Mouse (Mus musculus) forebrain, embryonic 11.5 days (tissue): ENCODE data around the gene Hoxb4. TPM values are rescaled to one million over a fixed set of nuclear protein-coding genes. Genes with fewer than 3 reads are reported as not detected.
A peak's percentile ranks its signal among the peaks of the same experiment; 100 is the strongest.

Experiments used
- ATAC-seq: fragments of 200-750 bp; cut with Nextera tagmentation; replicated peaks from 2 replicates; pipeline ENCODE4 v1.8.0; 2017; ENCODE audit warnings: moderate TSS enrichment; ENCODE audit not compliant: low FRiP score
- DNase-seq: peaks from one replicate; pipeline ENCODE4 v3.0.0-alpha.2; 2017; ENCODE audit warnings: low spot score
- H3K27ac ChIP-seq: fragments of 300-500 bp; sonication (generic); 2 replicates; pipeline ENCODE4 v1.5.1; 2014; ENCODE audit warnings: low read depth, low read length
- H3K27me3 ChIP-seq: fragments of 300-500 bp; sonication (generic); 2 replicates; pipeline ENCODE4 v1.6.1; 2014; ENCODE audit warnings: mild to moderate bottlenecking, low read length, mixed read lengths; ENCODE audit not compliant: control insufficient read depth, insufficient read depth
- H3K36me3 ChIP-seq: fragments of 300-500 bp; sonication (generic); 2 replicates; pipeline ENCODE4 v1.6.1; 2014; ENCODE audit warnings: mild to moderate bottlenecking, low read length, moderate library complexity, mixed read lengths; ENCODE audit not compliant: control insufficient read depth, insufficient read depth
- H3K4me1 ChIP-seq: fragments of 300-500 bp; sonication (generic); replicated peaks from 2 replicates; pipeline ENCODE4 v1.6.1; 2014; ENCODE audit warnings: low read length, mixed read lengths; ENCODE audit not compliant: control insufficient read depth, insufficient read depth
- H3K4me2 ChIP-seq: fragments of 300-500 bp; sonication (generic); 2 replicates; pipeline ENCODE4 v1.6.1; 2014; ENCODE audit warnings: low read depth, mild to moderate bottlenecking, low read length, moderate library complexity, mixed read lengths; ENCODE audit not compliant: severe bottlenecking
- H3K4me3 ChIP-seq: fragments of 300-500 bp; sonication (generic); 2 replicates; pipeline ENCODE4 v1.5.1; 2014; ENCODE audit warnings: low read depth, low read length
- H3K9ac ChIP-seq: fragments of 300-500 bp; sonication (generic); 2 replicates; pipeline ENCODE4 v1.6.1; 2014; ENCODE audit warnings: low read length
- H3K9me3 ChIP-seq: fragments of 300-500 bp; sonication (generic); 2 replicates; pipeline ENCODE4 v1.6.1; 2016; ENCODE audit warnings: low read length, mixed read lengths; ENCODE audit not compliant: control insufficient read depth
- WGBS: fragments of 180-500 bp; shearing (Covaris S2); extraction: QIAGEN DNeasy Blood & Tissue Kit; methylation state at CpG from one replicate; pipeline ENCODE4 v1.1.7; 2014; 5-methylcytosine and 5-hydroxymethylcytosine counted together
- polyA plus RNA-seq: library from polyadenylated mRNA; unstranded; fragments of >200 nt; fragmentation: Nextera tagmentation; extraction: Ambion mirVana; gene quantifications from 2 replicates; pipeline ENCODE4 v1.2.1, GENCODE M21; 2014

Hoxb4 gene
- polyA plus RNA-seq, 1 experiment from 2014 or later, result not detected

- no peaks in the 10 kb centered on the region for H3K9me3 ChIP-seq
Measured at GRCm38 (mm10) chr11:96282795-96283430, 35.2 kb upstream of the Hoxb4 start.

DNA sequence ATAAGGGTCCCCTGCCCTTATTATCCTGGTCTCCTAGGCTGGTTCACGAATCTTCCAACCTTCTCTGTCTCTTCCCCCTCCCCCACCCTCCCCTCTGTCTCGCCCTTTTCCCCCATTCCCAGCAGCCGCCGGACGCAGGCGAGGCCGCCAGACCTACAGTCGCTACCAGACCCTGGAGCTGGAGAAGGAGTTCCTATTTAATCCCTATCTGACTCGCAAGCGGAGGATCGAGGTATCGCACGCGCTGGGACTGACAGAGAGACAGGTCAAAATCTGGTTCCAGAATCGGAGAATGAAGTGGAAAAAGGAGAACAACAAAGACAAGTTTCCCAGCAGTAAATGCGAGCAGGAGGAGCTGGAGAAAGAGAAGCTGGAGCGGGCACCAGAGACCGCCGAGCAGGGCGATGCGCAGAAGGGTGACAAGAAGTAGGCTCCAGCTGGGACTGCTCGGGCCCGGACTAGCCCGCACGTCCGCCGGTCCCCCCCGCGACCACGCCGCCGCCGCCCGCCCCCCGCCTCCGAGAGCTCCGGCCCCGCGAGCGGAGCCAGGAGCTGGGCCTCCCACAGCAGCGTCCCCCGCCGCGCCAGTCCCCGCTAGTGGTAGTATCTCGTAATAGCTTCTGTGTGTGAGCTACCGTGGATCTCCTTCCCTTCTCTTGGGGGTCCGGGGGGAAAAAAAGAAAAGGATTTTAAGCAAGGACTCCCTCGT, 33.9 kb upstream of the Hoxb4 start:
- DNase-seq (peak; percentile 71), ATAC-seq (no peak)
- Histone ChIP-seq H3K4me3 (peak overlapping the region; percentile 13; the same call in 1 of the 2 replicates), H3K4me1 (no peaks in the 10 kb centered on the region; the same call in none of the 2 replicates), H3K27me3 (peaks cover 99% of the 10 kb centered on the region), H3K9ac (no peak overlapping the region), H3K36me3 (no peaks in the 10 kb centered on the region), H3K27ac (no peak overlapping the region), H3K9me3 (no peaks in the 10 kb centered on the region), H3K4me2 (peak overlapping the region; percentile 34; the same call in 1 of the 2 replicates)
- under 1% methylated on average over 49 of the region's 49 CpGs for WGBS

More at GRCm38 (mm10) chr11:96282795-96283430, 35.2 kb upstream of the Hoxb4 start:
- no peak for ATAC-seq
- under 1% methylated on average over 45 of the region's 49 CpGs for WGBS
- no peaks in the 10 kb centered on the region; the same call in none of the 2 replicates for H3K4me1 ChIP-seq
- H3K27ac ChIP-seq, result no peak overlapping the region
- H3K9ac ChIP-seq, result no peak overlapping the region
- no peak overlapping the region for H3K4me3 ChIP-seq
- H3K4me2 ChIP-seq, result no peak overlapping the region
- H3K27me3 ChIP-seq, result peaks cover 97% of the 10 kb centered on the region
- DNase-seq, result peak; percentile 81
- H3K36me3 ChIP-seq, result no peaks in the 10 kb centered on the region

DNA sequence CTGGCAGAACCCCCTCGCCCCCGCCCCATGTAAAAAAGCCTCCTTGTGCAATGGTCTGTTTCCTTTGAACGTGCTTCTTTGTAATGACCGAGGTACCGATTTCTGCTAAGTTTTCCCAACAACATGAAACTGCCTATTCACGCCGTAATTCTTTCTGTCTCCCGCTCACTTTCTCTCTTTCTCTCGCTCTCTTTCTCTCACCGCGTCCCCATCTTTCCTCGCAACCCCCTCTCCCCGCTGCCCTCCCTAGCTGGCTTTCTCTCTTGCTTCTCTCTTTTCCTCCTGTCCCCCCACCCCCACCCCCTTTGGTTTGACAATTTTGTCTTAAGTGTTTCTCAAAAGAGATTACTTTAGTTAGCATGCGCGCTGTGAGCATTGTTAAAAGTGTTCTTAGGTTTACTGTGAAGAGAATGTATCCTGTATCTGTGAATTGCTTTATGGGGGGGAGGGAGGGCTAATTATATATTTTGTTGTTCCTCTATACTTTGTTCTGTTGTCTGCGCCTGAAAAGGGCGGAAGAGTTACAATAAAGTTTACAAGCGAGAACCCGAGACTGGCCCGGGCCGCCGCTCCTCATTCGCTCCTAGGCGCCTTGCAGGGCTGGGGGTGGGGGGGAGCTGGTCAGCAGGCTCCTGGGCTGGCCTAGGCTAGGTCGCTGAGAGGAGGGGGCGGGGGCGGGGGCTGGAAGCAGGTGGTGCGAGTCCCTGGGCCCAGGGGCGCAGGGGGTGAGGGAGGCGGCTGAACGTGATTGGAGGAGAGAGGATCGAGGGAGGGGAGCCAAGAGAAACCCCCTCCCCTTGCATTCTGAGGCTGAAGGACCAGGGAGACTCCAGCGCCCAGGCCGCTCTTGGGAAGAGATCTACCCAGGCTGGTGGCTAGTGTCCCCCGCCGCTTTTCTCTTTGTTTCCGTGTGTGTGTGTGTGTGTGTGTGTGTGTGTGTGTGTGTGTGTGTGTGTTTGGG, 33.0 kb upstream of the Hoxb4 start:
- Histone ChIP-seq H3K9me3 (no peaks in the 10 kb centered on the region), H3K4me1 (no peaks in the 10 kb centered on the region; the same call in none of the 2 replicates), H3K27ac (no peak overlapping the region), H3K36me3 (no peaks in the 10 kb centered on the region), H3K4me3 (no peak overlapping the region), H3K9ac (no peak overlapping the region), H3K4me2 (no peak overlapping the region), H3K27me3 (peaks cover 99% of the 10 kb centered on the region)
- DNase-seq (no peak), ATAC-seq (no peak)
- WGBS, result under 1% methylated on average over 31 of the region's 37 CpGs

GRCm38 (mm10) chr11:96285771-96286738, 32.0 kb upstream of the Hoxb4 start, which contains the start of gene Hoxb7:
Gene Hoxb7 (plus strand): TSS chr11:96286623.
- H3K4me1 ChIP-seq, result no peaks in the 10 kb centered on the region; the same call in none of the 2 replicates
- no peak within 1 kb of the TSS for H3K27ac ChIP-seq
- peaks cover 99% of the 10 kb centered on the region for H3K27me3 ChIP-seq
- no peak within 1 kb of the TSS for H3K9ac ChIP-seq
- 2% methylated on average over 43 of the region's 43 CpGs for WGBS
- peak within 1 kb of the TSS; percentile 11; the same call in 1 of the 2 replicates for H3K4me3 ChIP-seq
- H3K9me3 ChIP-seq, result no peaks in the 10 kb centered on the region
- no peak for DNase-seq
- no peaks in the 10 kb centered on the region for H3K36me3 ChIP-seq
- no peak for ATAC-seq
- 0 out of 2 replicates have a peak within 1 kb of the TSS, but pooled peaks have one; percentile 24 for H3K4me2 ChIP-seq

- ATAC-seq (no peak), DNase-seq (no peak)
- H3K36me3 ChIP-seq, result no peaks in the 10 kb centered on the region
- H3K9me3 ChIP-seq, result no peaks in the 10 kb centered on the region
- peak overlapping the region; percentile 11; the same call in 1 of the 2 replicates for H3K4me3 ChIP-seq
- no peak overlapping the region for H3K27ac ChIP-seq
- no peak overlapping the region for H3K9ac ChIP-seq
- H3K4me1 ChIP-seq, result no peaks in the 10 kb centered on the region; the same call in none of the 2 replicates
- H3K27me3 ChIP-seq, result peaks cover 96% of the 10 kb centered on the region
- H3K4me2 ChIP-seq, result 0 out of 2 replicates have a peak overlapping the region, but pooled peaks have one; percentile 24
- under 1% methylated on average over 55 of the region's 55 CpGs for WGBS
Measured at GRCm38 (mm10) chr11:96286739-96287385, 31.2 kb upstream of the Hoxb4 start.

- no peak overlapping the region for H3K4me3 ChIP-seq
- DNase-seq (no peak), ATAC-seq (no peak)
- H3K4me2 ChIP-seq, result no peak overlapping the region
- no peaks in the 10 kb centered on the region; the same call in none of the 2 replicates for H3K4me1 ChIP-seq
- no peaks in the 10 kb centered on the region for H3K9me3 ChIP-seq
- H3K9ac ChIP-seq, result no peak overlapping the region
- H3K27me3 ChIP-seq, result peaks cover 96% of the 10 kb centered on the region
- H3K36me3 ChIP-seq, result no peaks in the 10 kb centered on the region
- 4% methylated on average over 9 of the region's 9 CpGs for WGBS
- no peak overlapping the region for H3K27ac ChIP-seq
Measured at GRCm38 (mm10) chr11:96287411-96287810, 30.7 kb upstream of the Hoxb4 start.

DNA sequence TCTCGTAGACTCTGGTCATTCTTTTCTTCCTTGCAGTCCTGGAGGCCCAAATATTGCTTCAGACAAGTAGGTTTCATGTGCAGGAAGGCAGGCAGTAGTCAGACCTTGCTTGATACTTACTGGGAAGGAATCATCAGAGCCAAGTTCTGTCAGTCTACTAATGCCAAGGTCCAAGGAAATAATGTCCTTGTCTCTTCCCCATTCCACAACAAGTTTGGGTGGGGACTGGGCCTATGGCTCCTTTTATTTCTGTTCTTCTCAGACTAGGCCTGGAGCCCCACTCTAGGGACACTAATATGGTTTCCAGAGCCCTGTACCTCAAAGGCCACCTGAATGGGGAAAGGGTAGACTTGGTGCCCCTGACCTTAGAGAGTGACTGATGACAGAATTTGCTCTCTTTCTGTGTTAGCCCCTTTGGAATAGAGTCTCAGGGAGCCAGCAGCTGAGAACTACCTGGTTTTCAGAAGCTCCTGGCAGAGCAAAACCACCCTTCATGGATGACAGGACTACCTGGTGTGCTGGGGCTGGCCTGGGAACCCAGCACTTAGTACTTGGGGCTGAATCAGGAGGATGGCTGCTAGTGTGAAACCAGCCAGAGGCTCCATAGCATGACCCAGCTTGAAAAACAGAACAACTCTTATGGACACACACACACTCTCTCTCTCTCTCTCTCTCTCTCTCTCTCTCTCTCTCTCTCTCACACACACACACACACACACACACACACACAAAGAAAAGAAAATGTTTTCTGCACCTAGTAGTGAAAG, 29.4 kb upstream of the Hoxb4 start:
- Histone ChIP-seq H3K9me3 (no peaks in the 10 kb centered on the region), H3K4me3 (no peak overlapping the region), H3K27ac (no peak overlapping the region), H3K9ac (no peak overlapping the region), H3K36me3 (no peaks in the 10 kb centered on the region), H3K4me2 (no peak overlapping the region), H3K4me1 (no peaks in the 10 kb centered on the region; the same call in 1 of the 2 replicates), H3K27me3 (peaks cover 96% of the 10 kb centered on the region)
- WGBS, result 11% methylated on average over 1 of the region's 1 CpGs
- DNase-seq, result no peak
- no peak for ATAC-seq
